Mouse (Mus musculus) lung, postnatal 10 days (tissue): Measurements from ENCODE around the gene Fetub.
"Not testable (repeated sequence)": the region's sequence is repeated elsewhere in the genome, so short reads cannot be mapped to it uniquely, and the experiment has no call there.

Experiments used
- DNase-seq: peaks from one replicate; pipeline ENCODE4 v3.0.0; 2021

Gene Fetub

DNA sequence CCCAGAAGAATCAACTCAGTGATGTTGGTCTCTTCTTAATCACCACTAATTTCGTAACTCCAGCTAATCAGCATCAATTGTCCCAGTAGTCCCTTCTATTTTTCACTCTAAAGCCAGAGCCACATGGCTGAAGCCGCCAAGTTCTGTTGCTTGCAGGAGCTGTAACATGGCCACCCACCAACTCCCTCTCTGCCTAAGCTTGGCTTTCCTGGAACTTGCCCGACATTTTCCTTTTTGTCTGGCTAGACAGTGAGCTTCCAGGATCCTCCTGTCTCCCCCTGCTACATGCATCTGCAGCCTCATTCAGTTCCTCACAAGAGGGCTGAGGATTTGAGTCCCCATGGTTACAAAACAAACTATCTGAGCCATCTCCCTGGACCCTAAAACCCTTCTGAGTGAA lies 6.1 kb upstream of the Fetub start:
- DNase-seq: peak; percentile 27

DNA sequence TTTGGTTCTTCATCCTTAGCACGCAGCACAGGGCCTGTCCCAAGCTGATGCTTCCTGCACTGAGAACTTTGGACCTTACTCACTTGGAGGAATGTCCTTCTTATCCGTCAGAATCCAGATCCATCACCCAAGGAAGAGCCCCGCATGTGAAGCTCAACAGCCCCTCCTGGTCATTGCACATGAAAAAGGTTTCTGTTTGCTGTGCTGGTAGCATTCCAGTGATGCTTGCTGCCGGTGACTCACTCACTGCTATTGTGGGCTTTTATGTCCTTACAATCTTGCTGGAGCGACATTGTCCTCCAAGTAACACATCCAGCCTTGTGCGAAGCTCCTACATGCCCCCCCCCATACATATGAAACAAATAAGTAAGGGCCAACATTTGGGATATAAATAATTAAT lies 5.2 kb upstream of the Fetub start:
- DNase-seq: no peak

DNA sequence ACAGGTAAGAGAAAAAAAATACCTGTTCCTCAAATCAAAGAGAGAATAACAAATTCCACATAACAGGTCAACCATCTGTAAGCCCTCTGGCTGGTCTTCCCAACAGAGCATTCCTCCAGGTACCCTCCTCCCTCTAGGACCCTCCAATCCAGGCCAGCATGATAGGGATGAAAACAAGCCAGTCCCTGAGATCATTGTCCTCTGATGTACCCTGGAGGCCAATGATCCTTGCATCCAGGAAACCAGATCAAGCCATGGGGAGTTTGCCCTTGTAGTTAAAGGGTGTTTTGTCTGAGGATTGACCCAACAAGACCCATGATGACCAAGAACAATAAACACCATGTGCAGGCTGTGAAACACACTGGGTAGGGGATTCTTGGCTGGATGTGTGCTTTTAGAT lies 3.9 kb upstream of the Fetub start:
- DNase-seq: no peak

DNA sequence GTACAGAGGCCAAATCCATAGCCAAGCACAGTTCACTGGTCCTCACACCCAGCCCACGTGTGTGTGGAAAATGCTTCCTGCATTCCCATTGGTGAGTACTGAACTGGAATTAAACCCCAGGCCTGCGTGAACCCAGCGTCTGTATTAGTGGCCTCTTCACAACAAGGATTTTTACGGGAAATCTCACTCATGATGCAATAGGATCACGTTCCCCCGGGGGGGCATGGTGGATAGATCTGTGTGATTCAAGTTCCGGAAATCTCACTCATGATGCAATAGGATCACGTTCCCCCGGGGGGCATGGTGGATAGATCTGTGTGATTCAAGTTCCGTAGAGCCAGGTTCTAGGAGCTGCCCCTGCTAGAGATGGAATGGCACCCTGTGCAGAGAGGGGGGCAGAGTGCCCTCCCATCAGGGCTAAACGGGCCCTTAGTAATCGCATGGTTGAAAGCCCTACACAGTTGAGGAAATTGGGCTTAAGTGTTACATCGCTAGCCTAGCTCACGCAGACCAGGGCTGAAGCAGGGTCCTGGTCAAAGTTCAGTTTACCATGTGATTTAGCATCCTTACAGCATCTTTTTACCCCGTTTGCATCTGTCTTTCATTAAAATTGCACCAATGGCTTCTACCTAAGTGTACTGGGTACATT lies 654 bp downstream of the Fetub start:
- DNase-seq: no peak

DNA sequence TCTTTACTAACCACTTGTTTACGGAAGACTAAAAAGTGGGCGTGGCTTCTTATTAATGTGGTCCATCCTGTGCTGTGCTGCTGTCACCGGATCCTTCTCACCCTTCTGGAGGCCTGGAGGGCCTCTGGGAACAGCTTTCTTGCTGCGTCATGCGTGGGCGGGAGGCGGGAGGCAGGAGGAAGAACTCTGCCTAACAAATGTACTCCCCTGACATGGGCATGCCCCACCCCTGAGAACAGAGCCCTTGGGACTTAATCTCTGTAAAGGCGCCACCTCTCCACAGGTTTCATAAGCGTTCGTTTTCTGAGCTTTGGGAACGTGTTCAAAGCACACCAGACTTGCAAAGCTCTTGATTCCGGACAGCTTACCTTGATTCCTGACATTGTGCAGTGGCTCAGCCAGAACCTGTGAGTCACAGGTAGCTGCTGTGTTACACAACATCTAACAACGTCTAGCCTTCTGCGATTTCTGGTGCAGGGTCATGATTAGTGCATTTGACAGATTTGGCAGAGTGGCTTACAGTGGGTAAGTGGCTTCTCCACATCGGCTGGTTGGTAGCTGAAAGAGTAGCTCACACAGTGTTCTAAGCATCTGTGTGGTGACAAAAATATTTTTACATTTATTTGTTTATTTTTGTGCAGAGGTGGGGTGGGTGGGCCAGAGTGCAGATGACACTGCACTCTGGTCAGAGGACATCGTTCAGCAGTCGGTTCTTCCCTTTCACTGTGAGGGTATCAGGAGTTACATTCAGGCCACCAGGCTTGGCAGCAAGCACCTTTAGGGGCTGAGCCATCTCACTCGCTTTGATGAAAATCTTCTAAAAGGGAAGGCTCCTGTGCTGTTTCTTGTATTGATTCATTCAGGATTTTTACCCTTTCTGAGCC lies 2.1 kb downstream of the Fetub start:
- peak; percentile 60 for DNase-seq

DNA sequence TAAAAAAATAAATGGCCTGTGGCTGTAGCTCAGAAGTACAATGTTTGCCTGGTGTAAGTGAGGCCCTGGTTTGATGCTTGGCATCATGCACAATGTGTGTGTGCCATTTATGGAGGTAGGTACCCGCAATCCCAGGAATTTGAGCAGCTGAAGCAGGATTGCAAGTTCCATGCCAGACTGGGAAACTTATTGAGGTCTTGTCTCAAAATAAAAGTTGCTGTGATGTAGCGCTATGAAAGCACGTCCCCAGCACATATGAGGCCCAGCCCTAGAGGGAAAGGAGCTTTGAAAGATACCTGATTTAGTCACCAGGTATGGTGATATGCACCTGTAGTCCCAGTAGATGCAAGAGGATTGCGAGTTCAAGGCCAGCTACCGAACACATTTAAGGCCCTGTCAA lies 3.6 kb downstream of the Fetub start:
- DNase-seq: no peak

DNA sequence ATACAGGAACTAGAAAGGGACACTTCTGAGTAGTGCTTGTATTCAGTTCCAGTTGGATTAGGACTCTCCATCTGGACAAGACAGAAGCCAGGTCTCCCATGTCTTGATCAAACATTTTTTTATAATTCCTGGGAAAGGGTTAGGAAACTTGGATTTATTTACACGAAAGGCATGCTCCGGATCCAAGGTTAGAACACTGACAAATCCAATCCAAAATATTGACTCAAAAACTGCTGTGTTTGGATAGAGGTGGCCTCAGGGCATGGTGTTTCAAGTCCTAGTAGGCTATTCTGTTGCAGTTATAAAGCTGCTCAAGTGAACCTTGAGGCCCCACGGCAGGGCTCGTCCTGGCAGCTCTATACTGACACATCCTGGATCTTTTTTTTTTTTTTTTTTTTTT lies 4.3 kb downstream of the Fetub start:
- no peak for DNase-seq

DNA sequence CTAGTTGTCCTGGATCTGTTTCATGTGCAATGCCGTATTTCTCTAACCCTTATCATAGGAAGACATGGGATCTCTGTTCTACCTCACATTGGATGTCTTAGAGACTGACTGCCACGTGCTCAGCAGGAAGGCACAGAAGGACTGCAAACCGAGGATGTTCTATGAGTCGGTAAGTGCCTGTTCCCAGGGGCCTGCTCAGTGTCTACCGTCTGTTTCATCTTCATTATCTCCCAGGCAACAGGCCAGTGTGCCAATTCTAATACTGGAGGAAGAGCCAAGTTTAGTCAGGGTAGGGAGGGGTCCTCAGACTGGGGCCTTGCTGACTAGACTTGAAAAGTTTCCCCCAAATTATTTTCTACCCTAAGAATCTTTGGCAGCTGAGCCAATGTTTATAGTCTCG lies 11.4 kb downstream of the Fetub start:
- DNase-seq: no peak

DNA sequence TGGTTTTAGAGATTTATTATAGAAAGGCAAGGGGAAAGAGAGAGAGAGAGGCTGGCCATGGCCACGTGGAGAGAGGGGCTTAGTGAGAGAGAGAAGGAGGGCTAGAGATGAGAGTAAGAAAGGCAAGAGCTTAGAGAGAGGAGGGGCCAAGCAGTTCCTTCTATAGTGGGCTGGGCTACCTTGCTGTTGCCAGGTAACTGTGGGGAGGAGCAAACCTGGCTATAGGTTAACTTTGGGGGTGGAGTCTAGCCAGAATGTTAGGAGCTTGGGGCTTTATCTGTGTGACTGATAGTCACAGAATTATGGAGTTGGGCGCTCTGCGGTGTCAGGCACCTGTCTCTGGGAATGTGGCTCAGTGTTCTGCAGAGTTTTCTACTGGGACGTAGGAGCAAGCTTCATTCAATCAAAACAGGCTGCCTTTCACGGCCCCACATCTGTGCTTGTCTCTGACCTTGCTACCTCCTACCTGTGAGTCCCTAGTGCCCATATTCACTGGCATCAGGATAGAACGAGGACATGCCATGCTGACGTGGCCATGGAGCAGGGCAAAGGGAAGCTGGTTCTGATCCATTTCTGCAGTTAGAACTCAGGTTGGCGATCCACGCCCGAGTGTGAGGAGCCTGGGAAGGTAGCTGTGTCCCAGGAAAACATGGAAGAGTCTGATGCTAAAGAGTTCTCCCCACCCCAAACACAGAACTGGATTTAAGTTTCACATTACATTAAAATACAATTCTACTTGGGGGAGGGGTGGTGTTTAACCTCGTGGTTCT lies 13.5 kb downstream of the Fetub start:
- no peak for DNase-seq

DNA sequence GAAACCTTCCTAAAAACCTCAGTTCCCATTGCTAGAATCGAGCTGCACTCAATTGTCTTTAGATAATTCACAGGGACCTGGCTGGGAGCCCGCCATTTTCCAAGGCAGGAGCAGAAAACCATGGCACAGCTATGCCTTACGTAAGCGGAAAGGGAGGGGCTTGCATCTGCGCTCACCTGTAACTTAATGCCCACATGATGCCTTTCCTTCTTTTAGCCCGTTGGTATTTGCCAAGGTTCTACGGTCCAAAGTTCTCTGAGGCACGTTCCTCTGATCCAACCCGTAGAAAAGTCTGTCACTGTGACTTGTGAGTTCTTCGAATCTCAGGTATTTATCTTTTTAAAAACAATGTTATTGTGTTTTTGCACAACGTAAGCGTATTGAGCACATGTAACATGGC lies 19.5 kb downstream of the Fetub start:
- no peak for DNase-seq

DNA sequence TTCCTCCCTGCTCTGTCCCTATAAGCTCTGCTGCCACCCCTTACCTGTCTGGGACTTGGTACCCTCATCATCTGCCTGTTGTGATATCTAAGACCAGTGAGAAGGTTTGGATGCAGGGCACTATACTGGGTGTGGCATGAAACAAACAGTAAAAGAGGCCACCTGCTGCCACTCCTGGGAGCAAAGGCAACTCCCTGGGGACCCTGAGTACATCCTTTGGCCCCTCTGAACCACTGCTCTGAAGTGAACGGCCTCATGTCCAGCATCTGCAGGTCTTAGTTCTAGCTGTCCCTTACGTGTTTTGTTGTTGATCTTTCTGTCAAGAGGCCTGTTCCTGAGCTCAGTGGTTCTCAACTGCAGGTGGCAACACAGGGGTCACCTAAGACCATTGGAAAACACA lies 20.4 kb downstream of the Fetub start:
- no peak for DNase-seq

DNA sequence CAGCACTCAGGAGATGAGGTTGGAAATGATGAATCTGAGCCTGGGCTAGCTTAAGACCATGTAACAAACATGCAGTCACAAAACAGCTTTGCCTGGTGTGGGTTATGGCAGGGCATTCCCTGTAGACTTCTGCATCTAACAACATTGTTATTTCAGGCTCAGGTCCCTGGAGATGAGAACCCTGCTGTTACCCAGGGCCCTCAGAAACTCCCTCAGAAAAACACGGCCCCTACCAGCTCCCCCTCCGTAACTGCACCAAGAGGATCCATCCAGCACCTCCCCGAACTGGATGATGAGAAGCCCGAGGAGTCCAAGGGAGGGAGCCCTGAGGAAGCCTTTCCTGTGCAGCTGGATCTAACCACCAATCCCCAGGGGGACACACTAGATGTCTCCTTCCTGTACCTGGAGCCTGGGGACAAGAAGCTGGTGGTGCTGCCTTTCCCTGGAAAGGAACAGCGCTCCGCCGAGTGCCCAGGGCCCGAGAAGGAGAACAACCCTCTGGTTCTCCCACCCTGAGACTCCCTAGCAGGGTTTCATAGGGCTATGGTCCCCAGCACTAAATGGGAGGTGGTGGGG lies 21.1 kb downstream of the Fetub start:
- no peak for DNase-seq

DNA sequence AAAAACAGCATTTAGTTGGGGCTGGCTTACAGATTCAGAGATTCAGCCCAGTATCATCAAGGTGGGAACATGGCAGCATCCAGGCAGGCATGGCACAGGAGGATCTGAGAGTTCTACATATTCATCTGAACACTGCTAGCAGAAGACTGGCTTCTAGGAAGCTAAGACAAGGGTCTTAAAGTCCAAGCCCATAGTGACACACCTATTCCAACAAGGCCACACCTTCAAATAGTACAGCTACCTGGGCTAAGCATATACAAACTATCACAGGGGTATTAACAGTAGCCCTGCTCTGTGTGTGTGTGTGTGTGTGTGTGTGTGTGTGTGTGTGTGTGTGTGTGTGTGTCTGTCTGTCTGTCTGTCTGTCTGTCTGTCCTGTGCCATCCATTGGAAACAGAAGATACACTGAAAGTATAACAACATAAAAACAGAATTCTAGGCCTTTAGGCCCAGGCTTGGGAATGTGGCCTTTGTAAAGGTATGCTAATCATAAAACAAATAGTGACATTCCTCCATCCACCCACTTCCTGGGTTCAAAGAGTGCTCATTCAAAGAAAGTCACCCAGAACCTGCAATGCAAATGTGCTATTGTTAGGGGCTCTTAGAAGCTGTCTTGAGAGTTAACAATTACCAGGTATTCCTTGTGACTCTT lies 23.8 kb downstream of the Fetub start:
- not testable (repeated sequence) for DNase-seq

DNA sequence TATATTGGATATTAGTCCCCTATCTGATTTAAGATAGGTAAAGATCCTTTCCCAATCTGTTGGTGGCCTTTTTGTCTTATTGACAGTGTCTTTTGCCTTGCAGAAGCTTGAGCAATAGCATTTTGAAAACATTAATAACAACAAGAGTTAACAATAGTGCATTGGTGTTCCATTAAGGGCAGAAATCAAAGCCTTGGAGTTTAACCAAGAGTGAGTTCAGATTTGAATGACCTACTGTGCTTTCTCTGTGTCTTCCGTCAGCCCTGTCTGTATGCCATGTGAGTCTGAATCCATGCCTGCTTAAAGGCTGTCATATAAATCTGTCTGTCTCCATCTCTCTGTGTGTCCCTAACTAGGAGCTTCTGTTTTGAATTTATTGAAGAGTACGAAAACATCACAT lies 29.2 kb downstream of the Fetub start:
- DNase-seq: no peak

DNA sequence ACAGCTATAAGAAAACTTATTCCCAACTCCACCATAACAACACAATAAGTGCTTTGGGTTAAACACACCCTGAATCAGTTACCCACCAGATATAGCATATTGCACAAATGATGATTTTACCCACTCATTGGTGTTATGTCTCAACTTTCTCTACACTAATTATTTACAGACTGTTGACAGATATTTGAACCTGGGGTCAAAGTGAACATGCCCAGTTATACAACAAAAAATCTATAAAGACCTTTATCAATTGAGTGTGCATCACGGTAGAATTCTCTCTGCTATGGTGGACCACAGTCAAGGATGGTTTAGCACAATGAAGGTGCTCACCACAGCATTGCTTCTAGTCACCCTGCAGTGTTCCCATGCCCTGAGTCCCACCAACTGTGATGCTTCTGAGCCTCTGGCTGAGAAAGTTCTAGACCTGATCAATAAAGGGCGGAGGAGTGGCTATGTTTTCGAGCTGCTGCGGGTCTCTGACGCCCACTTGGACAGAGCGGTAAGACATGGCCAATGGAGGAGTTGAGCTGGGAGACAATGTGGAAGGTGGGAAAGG lies 32.8 kb downstream of the Fetub start, which contains the start of gene Hrg:
Gene Hrg (plus strand): TSS at position 233 of the 556 bp plus-strand sequence.
- DNase-seq: no peak

DNA sequence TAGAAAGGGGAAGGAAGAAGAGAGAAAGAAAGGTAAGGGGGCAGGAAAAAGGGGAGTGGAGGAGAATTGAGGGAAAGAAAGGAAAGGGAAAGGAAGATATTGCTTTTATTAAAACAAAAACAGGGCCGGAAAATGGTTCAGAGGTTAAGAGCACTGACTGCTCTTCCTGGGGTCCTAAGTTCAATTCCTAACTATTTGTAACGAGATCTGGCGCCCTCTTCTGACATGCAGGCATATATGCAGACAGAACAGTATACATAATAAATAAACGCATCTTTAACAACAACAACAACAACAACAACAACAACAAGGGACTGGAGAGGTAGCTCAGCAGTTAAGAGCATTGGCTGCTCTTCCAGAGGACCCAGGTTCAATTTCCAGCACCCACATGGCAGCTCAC lies 34.9 kb downstream of the Fetub start:
- DNase-seq: no peak

DNA sequence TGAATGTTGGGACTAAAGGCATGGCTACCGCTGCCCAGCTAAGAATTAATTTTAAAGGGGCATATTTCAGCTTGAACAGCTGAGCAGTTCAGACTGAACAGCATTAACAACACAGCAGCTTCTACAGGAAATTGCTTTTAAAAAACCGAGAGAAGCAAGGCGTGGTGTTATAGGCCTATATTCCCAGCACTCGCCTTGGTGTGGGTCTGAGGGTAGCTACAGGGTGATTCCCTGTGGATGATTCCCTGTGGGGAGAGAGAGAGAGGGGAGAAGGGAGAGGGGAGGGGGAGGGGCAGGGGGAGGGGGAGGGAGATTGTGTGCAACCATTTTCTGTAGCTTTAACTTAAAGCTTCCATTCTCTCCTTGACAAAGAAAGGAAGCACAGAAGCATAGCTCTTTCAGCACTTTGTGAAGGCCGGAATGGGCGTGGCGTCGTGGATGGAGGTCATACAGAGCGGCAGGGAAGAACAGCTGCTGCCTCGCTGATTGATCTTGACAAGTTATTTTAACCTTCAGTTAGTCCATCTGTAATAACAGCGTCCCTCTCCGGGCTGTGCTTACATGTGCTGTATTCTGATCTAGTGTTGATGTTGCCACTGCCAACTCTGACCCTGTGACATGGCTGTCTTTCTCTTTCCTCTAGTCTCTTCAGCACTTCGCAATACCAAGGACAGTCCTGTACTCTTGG lies 37.4 kb downstream of the Fetub start:
- peak; percentile 58 for DNase-seq

DNA sequence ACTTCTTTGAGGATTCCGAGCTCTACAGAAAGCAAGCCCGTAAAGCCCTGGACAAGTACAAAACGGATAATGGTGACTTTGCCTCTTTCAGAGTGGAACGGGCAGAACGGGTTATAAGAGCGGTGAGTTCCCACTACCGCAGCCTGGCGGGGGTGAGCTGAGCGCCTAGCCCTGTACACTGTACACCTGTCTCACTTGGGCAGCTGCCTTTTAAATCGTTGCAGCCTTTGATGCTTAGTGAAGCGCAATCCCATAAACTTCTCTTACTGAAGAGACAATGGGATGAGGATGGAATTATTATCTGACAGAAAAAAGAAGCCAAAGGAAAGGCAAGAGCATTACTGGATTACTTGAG lies 37.9 kb downstream of the Fetub start:
- no peak for DNase-seq

DNA sequence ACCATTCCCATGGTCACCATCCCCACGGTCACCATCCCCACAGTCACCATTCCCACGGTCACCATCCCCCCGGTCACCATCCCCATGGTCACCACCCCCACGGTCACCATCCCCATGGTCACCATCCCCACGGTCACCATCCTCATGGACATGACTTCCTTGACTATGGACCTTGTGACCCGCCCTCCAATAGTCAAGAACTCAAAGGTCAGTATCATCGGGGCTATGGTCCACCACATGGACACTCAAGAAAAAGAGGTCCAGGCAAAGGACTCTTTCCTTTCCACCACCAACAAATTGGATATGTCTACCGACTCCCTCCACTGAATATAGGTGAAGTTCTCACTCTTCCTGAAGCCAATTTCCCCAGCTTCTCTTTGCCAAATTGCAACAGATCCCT lies 42.9 kb downstream of the Fetub start:
- no peak for DNase-seq

DNA sequence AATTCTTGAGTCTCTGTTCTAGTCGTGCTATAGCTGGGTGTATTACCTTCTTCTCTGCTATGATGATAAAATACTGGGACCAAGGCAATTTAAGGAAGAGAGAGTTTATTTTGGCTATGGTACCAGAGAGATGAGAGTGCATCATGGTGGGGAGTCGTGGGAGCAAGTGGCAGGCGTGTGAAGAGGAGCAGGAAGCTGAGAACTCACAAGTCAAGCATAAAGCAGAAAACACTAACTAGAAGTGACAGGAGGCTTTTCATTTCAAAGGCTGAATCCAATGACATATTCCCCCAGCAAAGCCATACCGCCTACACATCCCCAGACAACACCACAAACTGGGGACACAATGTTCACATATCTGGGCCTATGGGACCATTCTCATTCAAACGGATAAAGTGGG lies 44.1 kb downstream of the Fetub start:
- no peak for DNase-seq

DNA sequence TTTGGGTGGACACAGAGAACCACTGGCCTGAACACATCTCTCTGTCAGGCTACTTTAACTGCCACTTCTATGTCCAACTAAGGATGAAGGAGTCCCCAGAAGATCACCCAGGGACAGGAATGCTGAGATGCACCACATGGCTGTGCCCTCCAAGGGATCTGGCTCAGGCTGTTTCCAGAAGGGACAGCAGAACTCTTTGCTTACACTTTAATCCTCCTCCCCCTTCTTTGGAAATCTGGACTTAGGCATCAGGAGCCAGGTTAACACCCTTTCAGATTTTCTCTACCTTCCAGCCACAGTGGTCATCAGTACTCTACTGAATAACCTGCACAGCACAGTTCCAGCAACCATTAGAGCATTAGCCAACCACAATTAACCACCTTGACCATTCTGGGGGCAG lies 45.2 kb downstream of the Fetub start:
- DNase-seq: no peak
